In genomic region chr13:35665456-35665855, GRCm38 (mm10) we compare ENCODE assay signal across 15 mouse cellular contexts. TPM values are rescaled to one million over a fixed set of nuclear protein-coding genes. Genes with fewer than 3 reads are reported as not detected.
DNase-seq lines count a peak whose midpoint lies in the region; ATAC-seq and TF ChIP-seq lines count a peak whose summit lies in the region.
"Had no signal": no experiment of that assay in that cellular context is flagged by ENCODE, and none has a peak within 500 bp of the region (broad histone marks: within the 10 kb centered on the region; RNA-seq: fewer than 3 reads in every experiment).

No protein-coding gene starts in this region.

- no peaks in the 10 kb centered on the region for H3K27me3 ChIP-seq in spleen, adult 2 months (ENCODE audit: control insufficient read depth, insufficient read depth, low read length)
- H3K27me3 ChIP-seq in stomach, postnatal 0 days (ENCODE audit: control insufficient read depth, insufficient read depth, low read length) = no peaks in the 10 kb centered on the region
- no peaks in the 10 kb centered on the region for H3K27me3 ChIP-seq in forebrain, postnatal 0 days (ENCODE audit: insufficient read depth, low read length)
- H3K27me3 ChIP-seq: forebrain, embryonic 13.5 days; heart, embryonic 15.5 days; hindbrain, embryonic 12.5 days; limb, embryonic 15.5 days had no signal

- TF ChIP-seq EP300 in stomach, postnatal 0 days (optimal IDR thresholded peaks at IDR 0.05) = no peak

- peak; percentile 66; the same call in 1 of the 2 replicates for ATAC-seq in stomach, postnatal 0 days (ENCODE audit: low FRiP score, low TSS enrichment)
- ATAC-seq in forebrain, postnatal 0 days = no peak
- ATAC-seq: forebrain, embryonic 13.5 days had no signal

- H3K9me3 ChIP-seq in stomach, postnatal 0 days (ENCODE audit: control insufficient read depth, low read length) = no peaks in the 10 kb centered on the region
- no peaks in the 10 kb centered on the region for H3K9me3 ChIP-seq in forebrain, postnatal 0 days (ENCODE audit: low read length)
- H3K9me3 ChIP-seq: forebrain, embryonic 13.5 days; heart, embryonic 15.5 days; hindbrain, embryonic 12.5 days; limb, embryonic 15.5 days had no signal

- no peak overlapping the region for H3K4me2 ChIP-seq in stomach, postnatal 0 days (replicated peaks; ENCODE audit: low read depth)
- no peak overlapping the region for H3K4me2 ChIP-seq in forebrain, postnatal 0 days (ENCODE audit: low read depth)
- H3K4me2 ChIP-seq: forebrain, embryonic 13.5 days; heart, embryonic 15.5 days; hindbrain, embryonic 12.5 days; limb, embryonic 15.5 days had no signal

- no peak overlapping the region for H3K9ac ChIP-seq in stomach, postnatal 0 days (ENCODE audit: low read length)
- H3K9ac ChIP-seq in forebrain, postnatal 0 days = no peak overlapping the region
- H3K9ac ChIP-seq: forebrain, embryonic 13.5 days; heart, embryonic 15.5 days; hindbrain, embryonic 12.5 days; limb, embryonic 15.5 days had no signal

- 44% methylated on average over 3 of the region's 3 CpGs for WGBS in spleen, adult 2 months
- WGBS in macrophage (ENCODE audit: missing documents) = 38% methylated on average over 3 of the region's 3 CpGs
- 91% methylated on average over 3 of the region's 3 CpGs for WGBS in stomach, postnatal 0 days
- 92% methylated on average over 3 of the region's 3 CpGs for WGBS in forebrain, postnatal 0 days

- no peak overlapping the region for H3K27ac ChIP-seq in spleen, adult 2 months (ENCODE audit: insufficient read depth, low read length)
- H3K27ac ChIP-seq in macrophage = peak overlapping the region; percentile 22
- H3K27ac ChIP-seq in stomach, postnatal 0 days (replicated peaks) = no peak overlapping the region
- no peak overlapping the region for H3K27ac ChIP-seq in left cerebral cortex, adult 2 months
- no peak overlapping the region for H3K27ac ChIP-seq in forebrain, postnatal 0 days (ENCODE audit: low read depth, low read length)
- H3K27ac ChIP-seq: forebrain, embryonic 13.5 days; heart, embryonic 15.5 days; hindbrain, embryonic 12.5 days; limb, embryonic 15.5 days had no signal

- H3K36me3 ChIP-seq in spleen, adult 2 months (ENCODE audit: control insufficient read depth, insufficient read depth, low read length) = no peaks in the 10 kb centered on the region
- no peaks in the 10 kb centered on the region for H3K36me3 ChIP-seq in macrophage (ENCODE audit: inconsistent target)
- H3K36me3 ChIP-seq in stomach, postnatal 0 days (ENCODE audit: control insufficient read depth, insufficient read depth, low read length) = no peaks in the 10 kb centered on the region
- H3K36me3 ChIP-seq in forebrain, postnatal 0 days (ENCODE audit: insufficient read depth) = no peaks in the 10 kb centered on the region
- H3K36me3 ChIP-seq: heart, embryonic 15.5 days; hindbrain, embryonic 12.5 days; limb, embryonic 15.5 days had no signal

- H3K79me2 ChIP-seq in macrophage (ENCODE audit: inconsistent target) = no peaks in the 10 kb centered on the region

- H3K4me1 ChIP-seq in spleen, adult 2 months (ENCODE audit: control insufficient read depth, insufficient read depth, insufficient read length) = 0 out of 2 replicates have a peak, but pooled peaks cover 3% of the 10 kb centered on the region
- H3K4me1 ChIP-seq in stomach, postnatal 0 days (replicated peaks; ENCODE audit: control insufficient read depth, insufficient read depth) = no peaks in the 10 kb centered on the region
- no peaks in the 10 kb centered on the region for H3K4me1 ChIP-seq in forebrain, postnatal 0 days (ENCODE audit: insufficient read depth)
- H3K4me1 ChIP-seq: forebrain, embryonic 13.5 days; heart, embryonic 15.5 days; hindbrain, embryonic 12.5 days; limb, embryonic 15.5 days had no signal

- no peak for TF ChIP-seq POLR2A in spleen, adult 2 months (IDR thresholded peaks at IDR 0.05; ENCODE audit: low read depth, low read length)

- no peak for TF ChIP-seq CTCF in spleen, adult 2 months (IDR thresholded peaks at IDR 0.05; ENCODE audit: extremely low read depth, insufficient read depth, insufficient read length, insufficient replicate concordance)
- no peak for TF ChIP-seq CTCF in stomach, postnatal 0 days (IDR thresholded peaks at IDR 0.05; ENCODE audit: low read depth)
- no peak for TF ChIP-seq CTCF in left cerebral cortex, adult 2 months (IDR thresholded peaks at IDR 0.05)
- TF ChIP-seq CTCF in forebrain, postnatal 0 days (IDR thresholded peaks at IDR 0.05; ENCODE audit: low read depth) = no peak

- DNase-seq in spleen, adult 2 months (ENCODE audit: low read depth in 1 of 2, low spot score in 2 of 2) = peak; percentile 27 to 33
- DNase-seq in spleen, postnatal 4 days (ENCODE audit: low spot score in 2 of 2) = no peak
- DNase-seq in MEL-GATA-1-ER (ENCODE audit: extremely low read depth, low read depth) = peak; percentile 43
- no peak for DNase-seq in stomach, postnatal 0 days (ENCODE audit: low spot score)
- DNase-seq in left cerebral cortex, adult 2 months (ENCODE audit: extremely low spot score in 1 of 2, low spot score in 2 of 2) = no peak
- no peak for DNase-seq in forebrain, postnatal 0 days
- DNase-seq: cerebellum, adult 2 months; kidney, adult 18-20 months; kidney, postnatal 36 days; thymus, adult 2 months had no signal

- intact Hi-C loops in left cerebral cortex, adult 2 months (cut with DNase I) = loop anchor here (5.0 kb wide), 2 partner anchors 163 to 533 kb away; no protein-coding TSS in a partner anchor

- no peak overlapping the region for H3K4me3 ChIP-seq in spleen, adult 2 months (ENCODE audit: extremely low read depth, insufficient read depth, insufficient read length)
- no peak overlapping the region for H3K4me3 ChIP-seq in macrophage (ENCODE audit: inconsistent target)
- H3K4me3 ChIP-seq in stomach, postnatal 0 days (ENCODE audit: low read depth, low read length) = no peak overlapping the region
- H3K4me3 ChIP-seq in left cerebral cortex, adult 2 months = no peak overlapping the region
- no peak overlapping the region for H3K4me3 ChIP-seq in forebrain, postnatal 0 days (ENCODE audit: low read depth, low read length)
- H3K4me3 ChIP-seq: forebrain, embryonic 13.5 days; heart, embryonic 15.5 days; hindbrain, embryonic 12.5 days; limb, embryonic 15.5 days had no signal

RNA-seq across cellular contexts. Expression of gene Cdyl, which starts 5.8 kb away (rescaled TPM):
- polyA plus RNA-seq in spleen, adult 2 months (2012; rRNA removed) = 4.4 and 6.3 TPM in 2 replicates
- 10 to 100 TPM in 23 of 26 experiments, 1 to 10 TPM in 3; 4.6 to 75.7 (median 15.5) TPM for total RNA-seq in macrophage (2018; cell fraction: chromatin; rRNA removed)
- 10 to 100 TPM in 2 of 26 experiments, 1 to 10 TPM in 24; 5.9 to 23.6 (median 7.9) TPM for total RNA-seq in macrophage (2018; cell fraction: cytosol; rRNA removed)
- total RNA-seq in macrophage (2018; cell fraction: nucleus; rRNA removed) = 10 to 100 TPM in 17 of 26 experiments, 1 to 10 TPM in 9; 5.4 to 89.2 (median 12.8) TPM
- polyA plus RNA-seq in macrophage (2018) = 4.3 to 12.2 TPM (median 5.1 TPM) in 3 replicates
- 6.6 and 6.9 TPM in 2 replicates for polyA plus RNA-seq in stomach, postnatal 0 days (2015; fragmentation: Nextera tagmentation; extraction: Ambion mirVana)
- total RNA-seq in left cerebral cortex, adult 2 months (2021) = 10 to 100 TPM; 54.1 to 54.3 TPM
- 7.8 and 8.7 TPM in 2 replicates for total RNA-seq in forebrain, postnatal 0 days (2014; rRNA removed)
- polyA plus RNA-seq in forebrain, postnatal 0 days (2015; fragmentation: Nextera tagmentation; extraction: Ambion mirVana) = 2.5 and 4.2 TPM in 2 replicates

Comparison
In these comparisons a context has a peak if more than half of its experiments do, and no peak if none do; other contexts are left out.
1. DNase-seq: peak in spleen, adult 2 months (2 of 2) and MEL-GATA-1-ER (single experiment); none in spleen, postnatal 4 days (0 of 2), stomach, postnatal 0 days (single experiment), left cerebral cortex, adult 2 months (0 of 2) and forebrain, postnatal 0 days (single experiment).